Mouse (Mus musculus): ENCODE measurements around the gene Ube2j1. TPM values are rescaled to one million over a fixed set of nuclear protein-coding genes. Genes with fewer than 3 reads are reported as not detected.

Gene Ube2j1
- polyA plus RNA-seq (2014; fragmentation: Nextera tagmentation; extraction: Ambion mirVana), result 49.7 and 61.6 TPM in 2 replicates

GRCm38 (mm10) chr4:33031195-33031960 is at the start of gene Ube2j1:
Gene Ube2j1, plus strand, starts transcription at chr4:33031416.
- peaks cover 17% of the 10 kb centered on the region for H3K4me1 ChIP-seq (ENCODE audit: control insufficient read depth, insufficient read depth, low read length)
- peak within 1 kb of the TSS; percentile 98 for H3K27ac ChIP-seq (replicated peaks; ENCODE audit: low read depth, low read length)
- no peaks in the 10 kb centered on the region for H3K27me3 ChIP-seq (ENCODE audit: control insufficient read depth, insufficient read depth, low read length)
- peak within 1 kb of the TSS; percentile 94 for H3K9ac ChIP-seq (replicated peaks; ENCODE audit: low read length)
- peaks cover 6% of the 10 kb centered on the region; the same call in 1 of the 2 replicates for H3K36me3 ChIP-seq (ENCODE audit: control insufficient read depth, insufficient read depth, low read length)
- WGBS, result under 1% methylated on average over 99 of the region's 123 CpGs
- peak within 1 kb of the TSS; percentile 80 for H3K4me3 ChIP-seq (replicated peaks; ENCODE audit: low read depth, low read length)
- DNase-seq (peak; percentile 96), ATAC-seq (ENCODE audit: low FRiP score, low TSS enrichment) (peak; percentile 95)
- H3K4me2 ChIP-seq (ENCODE audit: low read length), result peak within 1 kb of the TSS; percentile 62
- H3K9me3 ChIP-seq (ENCODE audit: control insufficient read depth, low read length), result no peaks in the 10 kb centered on the region; the same call in 1 of the 2 replicates

- H3K4me3 ChIP-seq (replicated peaks; ENCODE audit: low read depth, low read length), result no peak overlapping the region
- H3K27me3 ChIP-seq (ENCODE audit: control insufficient read depth, insufficient read depth, low read length), result no peaks in the 10 kb centered on the region
- H3K4me1 ChIP-seq (ENCODE audit: control insufficient read depth, insufficient read depth, low read length), result peaks cover 11% of the 10 kb centered on the region
- no peaks in the 10 kb centered on the region for H3K9me3 ChIP-seq (ENCODE audit: control insufficient read depth, low read length)
- DNase-seq (no peak), ATAC-seq (ENCODE audit: low FRiP score, low TSS enrichment) (no peak)
- no peak overlapping the region for H3K27ac ChIP-seq (replicated peaks; ENCODE audit: low read depth, low read length)
- H3K4me2 ChIP-seq (ENCODE audit: low read length), result peak overlapping the region; percentile 80; the same call in 1 of the 2 replicates
- no peaks in the 10 kb centered on the region for H3K36me3 ChIP-seq (ENCODE audit: control insufficient read depth, insufficient read depth, low read length)
- H3K9ac ChIP-seq (replicated peaks; ENCODE audit: low read length), result no peak overlapping the region
- WGBS, result 24% methylated on average over 5 of the region's 5 CpGs
Measured at GRCm38 (mm10) chr4:32981617-32982016, 49.6 kb upstream of the Ube2j1 start.

- peak overlapping the region; percentile 92 for H3K9ac ChIP-seq (replicated peaks; ENCODE audit: low read length)
- peak overlapping the region; percentile 80 for H3K4me2 ChIP-seq (ENCODE audit: low read length)
- no peaks in the 10 kb centered on the region for H3K9me3 ChIP-seq (ENCODE audit: control insufficient read depth, low read length)
- peak overlapping the region; percentile 88 for H3K4me3 ChIP-seq (replicated peaks; ENCODE audit: low read depth, low read length)
- no peak overlapping the region for H3K27ac ChIP-seq (replicated peaks; ENCODE audit: low read depth, low read length)
- H3K36me3 ChIP-seq (ENCODE audit: control insufficient read depth, insufficient read depth, low read length), result no peaks in the 10 kb centered on the region
- no peaks in the 10 kb centered on the region for H3K27me3 ChIP-seq (ENCODE audit: control insufficient read depth, insufficient read depth, low read length)
- ATAC-seq (ENCODE audit: low FRiP score, low TSS enrichment), result peak; percentile 44; the same call in 1 of the 2 replicates
- DNase-seq, result peak; percentile 23
- H3K4me1 ChIP-seq (ENCODE audit: control insufficient read depth, insufficient read depth, low read length), result peaks cover 11% of the 10 kb centered on the region
- WGBS, result 1% methylated on average over 15 of the region's 15 CpGs
Measured at GRCm38 (mm10) chr4:32982041-32982715, 49.0 kb upstream of the Ube2j1 start.

- H3K4me2 ChIP-seq (ENCODE audit: low read length), result peak within 1 kb of the TSS; percentile 80
- peak within 1 kb of the TSS; percentile 94 for H3K27ac ChIP-seq (replicated peaks; ENCODE audit: low read depth, low read length)
- 0% methylated on average over 16 of the region's 18 CpGs for WGBS
- peaks cover 11% of the 10 kb centered on the region for H3K4me1 ChIP-seq (ENCODE audit: control insufficient read depth, insufficient read depth, low read length)
- peak; percentile 81 for ATAC-seq (ENCODE audit: low FRiP score, low TSS enrichment)
- no peaks in the 10 kb centered on the region for H3K27me3 ChIP-seq (ENCODE audit: control insufficient read depth, insufficient read depth, low read length)
- peak within 1 kb of the TSS; percentile 88 for H3K4me3 ChIP-seq (replicated peaks; ENCODE audit: low read depth, low read length)
- peak; percentile 77 for DNase-seq
- no peaks in the 10 kb centered on the region for H3K9me3 ChIP-seq (ENCODE audit: control insufficient read depth, low read length)
- H3K9ac ChIP-seq (replicated peaks; ENCODE audit: low read length), result peak within 1 kb of the TSS; percentile 92
- H3K36me3 ChIP-seq (ENCODE audit: control insufficient read depth, insufficient read depth, low read length), result no peaks in the 10 kb centered on the region
Measured at GRCm38 (mm10) chr4:32982716-32983175, 48.5 kb upstream of the Ube2j1 start, which contains the start of gene Rragd. Gene Rragd, plus strand, starts transcription at chr4:32983037.

GRCm38 (mm10) chr4:32983176-32984155 is 47.8 kb upstream of the Ube2j1 start:
- Histone ChIP-seq H3K27me3 (ENCODE audit: control insufficient read depth, insufficient read depth, low read length) (no peaks in the 10 kb centered on the region), H3K4me1 (ENCODE audit: control insufficient read depth, insufficient read depth, low read length) (peaks cover 11% of the 10 kb centered on the region), H3K4me3 (replicated peaks; ENCODE audit: low read depth, low read length) (peak overlapping the region; percentile 88), H3K9me3 (ENCODE audit: control insufficient read depth, low read length) (no peaks in the 10 kb centered on the region), H3K36me3 (ENCODE audit: control insufficient read depth, insufficient read depth, low read length) (no peaks in the 10 kb centered on the region), H3K27ac (replicated peaks; ENCODE audit: low read depth, low read length) (peak overlapping the region; percentile 94), H3K9ac (replicated peaks; ENCODE audit: low read length) (peak overlapping the region; percentile 92), H3K4me2 (ENCODE audit: low read length) (peak overlapping the region; percentile 80)
- ATAC-seq (ENCODE audit: low FRiP score, low TSS enrichment) (peak; percentile 73), DNase-seq (peak; percentile 79)
- under 1% methylated on average over 86 of the region's 94 CpGs for WGBS

GRCm38 (mm10) chr4:32984242-32984641 is 47.0 kb upstream of the Ube2j1 start:
- no peaks in the 10 kb centered on the region for H3K36me3 ChIP-seq (ENCODE audit: control insufficient read depth, insufficient read depth, low read length)
- ATAC-seq (ENCODE audit: low FRiP score, low TSS enrichment) (no peak), DNase-seq (peak; percentile 77)
- peaks cover 11% of the 10 kb centered on the region for H3K4me1 ChIP-seq (ENCODE audit: control insufficient read depth, insufficient read depth, low read length)
- WGBS, result under 1% methylated on average over 13 of the region's 13 CpGs
- peak overlapping the region; percentile 80 for H3K4me2 ChIP-seq (ENCODE audit: low read length)
- H3K27me3 ChIP-seq (ENCODE audit: control insufficient read depth, insufficient read depth, low read length), result no peaks in the 10 kb centered on the region
- H3K9ac ChIP-seq (replicated peaks; ENCODE audit: low read length), result peak overlapping the region; percentile 92
- H3K4me3 ChIP-seq (replicated peaks; ENCODE audit: low read depth, low read length), result peak overlapping the region; percentile 88
- peak overlapping the region; percentile 94 for H3K27ac ChIP-seq (replicated peaks; ENCODE audit: low read depth, low read length)
- no peaks in the 10 kb centered on the region for H3K9me3 ChIP-seq (ENCODE audit: control insufficient read depth, low read length)

- peak overlapping the region; percentile 80 for H3K4me2 ChIP-seq (ENCODE audit: low read length)
- peak overlapping the region; percentile 94 for H3K27ac ChIP-seq (replicated peaks; ENCODE audit: low read depth, low read length)
- DNase-seq (peak; percentile 81), ATAC-seq (ENCODE audit: low FRiP score, low TSS enrichment) (no peak)
- H3K4me3 ChIP-seq (replicated peaks; ENCODE audit: low read depth, low read length), result peak overlapping the region; percentile 88
- peak overlapping the region; percentile 92; the same call in 1 of the 2 replicates for H3K9ac ChIP-seq (replicated peaks; ENCODE audit: low read length)
- no peaks in the 10 kb centered on the region for H3K9me3 ChIP-seq (ENCODE audit: control insufficient read depth, low read length)
- H3K27me3 ChIP-seq (ENCODE audit: control insufficient read depth, insufficient read depth, low read length), result no peaks in the 10 kb centered on the region
- WGBS, result 7% methylated on average over 13 of the region's 13 CpGs
- no peaks in the 10 kb centered on the region for H3K36me3 ChIP-seq (ENCODE audit: control insufficient read depth, insufficient read depth, low read length)
- peaks cover 11% of the 10 kb centered on the region for H3K4me1 ChIP-seq (ENCODE audit: control insufficient read depth, insufficient read depth, low read length)
Measured at GRCm38 (mm10) chr4:32984801-32985675, 46.2 kb upstream of the Ube2j1 start.
